Mouse (Mus musculus): ENCODE measurements around the gene P2ry6. TPM values are rescaled to one million over a fixed set of nuclear protein-coding genes. Genes with fewer than 3 reads are reported as not detected.

P2ry6 gene
- polyA plus RNA-seq, 1 experiment from 2014 or later, result 3.6 TPM

GRCm38 (mm10) chr7:100919809-100920107, 54.7 kb downstream of the P2ry6 start:
- 3% methylated on average over 2 of the region's 2 CpGs for WGBS
- Histone ChIP-seq H3K9ac (ENCODE audit: low read depth, low read length) (peak overlapping the region; percentile 23; the same call in 1 of the 2 replicates), H3K4me1 (ENCODE audit: control insufficient read depth, insufficient read depth, low read length) (peaks cover 79% of the 10 kb centered on the region), H3K36me3 (ENCODE audit: control insufficient read depth, insufficient read depth, low read length) (peaks cover 55% of the 10 kb centered on the region), H3K9me3 (ENCODE audit: control insufficient read depth, low read length) (no peaks in the 10 kb centered on the region), H3K4me2 (replicated peaks; ENCODE audit: low read depth, low read length) (peak overlapping the region; percentile 24), H3K27ac (ENCODE audit: low read depth, low read length) (peak overlapping the region; percentile 92), H3K4me3 (ENCODE audit: low read length) (peak overlapping the region; percentile 9; the same call in 1 of the 2 replicates), H3K27me3 (ENCODE audit: control insufficient read depth, insufficient read depth, low read length) (no peaks in the 10 kb centered on the region)
- peak; percentile 74 for ATAC-seq (ENCODE audit: low FRiP score, low TSS enrichment)

- peaks cover 73% of the 10 kb centered on the region for H3K4me1 ChIP-seq (ENCODE audit: control insufficient read depth, insufficient read depth, low read length)
- H3K9me3 ChIP-seq (ENCODE audit: control insufficient read depth, low read length), result no peaks in the 10 kb centered on the region
- no peak; the same call in 1 of the 2 replicates for ATAC-seq (ENCODE audit: low FRiP score, low TSS enrichment)
- peaks cover 58% of the 10 kb centered on the region for H3K36me3 ChIP-seq (ENCODE audit: control insufficient read depth, insufficient read depth, low read length)
- WGBS, result 23% methylated on average over 7 of the region's 7 CpGs
- H3K4me3 ChIP-seq (ENCODE audit: low read length), result no peak overlapping the region; the same call in 1 of the 2 replicates
- peak overlapping the region; percentile 92 for H3K27ac ChIP-seq (ENCODE audit: low read depth, low read length)
- no peaks in the 10 kb centered on the region for H3K27me3 ChIP-seq (ENCODE audit: control insufficient read depth, insufficient read depth, low read length)
- peak overlapping the region; percentile 23; the same call in 1 of the 2 replicates for H3K9ac ChIP-seq (ENCODE audit: low read depth, low read length)
- peak overlapping the region; percentile 24 for H3K4me2 ChIP-seq (replicated peaks; ENCODE audit: low read depth, low read length)
These were observed 55.2 kb downstream of the P2ry6 start for GRCm38 (mm10) chr7:100919006-100919808.

GRCm38 (mm10) chr7:100918176-100918575, 56.3 kb downstream of the P2ry6 start:
- Histone ChIP-seq H3K9me3 (ENCODE audit: control insufficient read depth, low read length) (no peaks in the 10 kb centered on the region), H3K4me2 (replicated peaks; ENCODE audit: low read depth, low read length) (peak overlapping the region; percentile 21; the same call in 1 of the 2 replicates), H3K4me3 (ENCODE audit: low read length) (peak overlapping the region; percentile 4; the same call in 1 of the 2 replicates), H3K9ac (ENCODE audit: low read depth, low read length) (peak overlapping the region; percentile 45; the same call in 1 of the 2 replicates), H3K36me3 (ENCODE audit: control insufficient read depth, insufficient read depth, low read length) (peaks cover 50% of the 10 kb centered on the region), H3K27ac (ENCODE audit: low read depth, low read length) (peak overlapping the region; percentile 92), H3K4me1 (ENCODE audit: control insufficient read depth, insufficient read depth, low read length) (peaks cover 72% of the 10 kb centered on the region), H3K27me3 (ENCODE audit: control insufficient read depth, insufficient read depth, low read length) (no peaks in the 10 kb centered on the region)
- 24% methylated on average over 9 of the region's 9 CpGs for WGBS
- no peak for ATAC-seq (ENCODE audit: low FRiP score, low TSS enrichment)

GRCm38 (mm10) chr7:100917751-100918150, 56.7 kb downstream of the P2ry6 start:
- Histone ChIP-seq H3K4me3 (ENCODE audit: low read length) (peak overlapping the region; percentile 4; the same call in 1 of the 2 replicates), H3K27me3 (ENCODE audit: control insufficient read depth, insufficient read depth, low read length) (no peaks in the 10 kb centered on the region), H3K4me2 (replicated peaks; ENCODE audit: low read depth, low read length) (peak overlapping the region; percentile 21; the same call in 1 of the 2 replicates), H3K27ac (ENCODE audit: low read depth, low read length) (peak overlapping the region; percentile 92), H3K4me1 (ENCODE audit: control insufficient read depth, insufficient read depth, low read length) (peaks cover 73% of the 10 kb centered on the region), H3K9ac (ENCODE audit: low read depth, low read length) (peak overlapping the region; percentile 45; the same call in 1 of the 2 replicates), H3K9me3 (ENCODE audit: control insufficient read depth, low read length) (no peaks in the 10 kb centered on the region), H3K36me3 (ENCODE audit: control insufficient read depth, insufficient read depth, low read length) (peaks cover 47% of the 10 kb centered on the region)
- no peak for ATAC-seq (ENCODE audit: low FRiP score, low TSS enrichment)
- WGBS, result 45% methylated on average over 6 of the region's 6 CpGs

- no peak for ATAC-seq (ENCODE audit: low FRiP score, low TSS enrichment)
- Histone ChIP-seq H3K4me3 (ENCODE audit: low read length) (no peak overlapping the region), H3K4me1 (ENCODE audit: control insufficient read depth, insufficient read depth, low read length) (peaks cover 78% of the 10 kb centered on the region), H3K4me2 (replicated peaks; ENCODE audit: low read depth, low read length) (no peak overlapping the region), H3K36me3 (ENCODE audit: control insufficient read depth, insufficient read depth, low read length) (peaks cover 35% of the 10 kb centered on the region), H3K27me3 (ENCODE audit: control insufficient read depth, insufficient read depth, low read length) (no peaks in the 10 kb centered on the region), H3K27ac (ENCODE audit: low read depth, low read length) (no peak overlapping the region), H3K9me3 (ENCODE audit: control insufficient read depth, low read length) (no peaks in the 10 kb centered on the region), H3K9ac (ENCODE audit: low read depth, low read length) (no peak overlapping the region)
- 70% methylated on average over 6 of the region's 6 CpGs for WGBS
These were observed 57.9 kb downstream of the P2ry6 start for GRCm38 (mm10) chr7:100916526-100916925.

- Histone ChIP-seq H3K27ac (ENCODE audit: low read depth, low read length) (no peak overlapping the region), H3K27me3 (ENCODE audit: control insufficient read depth, insufficient read depth, low read length) (no peaks in the 10 kb centered on the region), H3K4me1 (ENCODE audit: control insufficient read depth, insufficient read depth, low read length) (peaks cover 82% of the 10 kb centered on the region), H3K9me3 (ENCODE audit: control insufficient read depth, low read length) (no peaks in the 10 kb centered on the region), H3K9ac (ENCODE audit: low read depth, low read length) (no peak overlapping the region), H3K36me3 (ENCODE audit: control insufficient read depth, insufficient read depth, low read length) (peaks cover 27% of the 10 kb centered on the region), H3K4me3 (ENCODE audit: low read length) (no peak overlapping the region), H3K4me2 (replicated peaks; ENCODE audit: low read depth, low read length) (no peak overlapping the region)
- no peak for ATAC-seq (ENCODE audit: low FRiP score, low TSS enrichment)
- WGBS, result 87% methylated on average over 5 of the region's 5 CpGs
These were observed 59.2 kb downstream of the P2ry6 start for GRCm38 (mm10) chr7:100915204-100915603.

- H3K27me3 ChIP-seq (ENCODE audit: control insufficient read depth, insufficient read depth, low read length), result no peaks in the 10 kb centered on the region
- no peak overlapping the region for H3K4me3 ChIP-seq (ENCODE audit: low read length)
- H3K4me1 ChIP-seq (ENCODE audit: control insufficient read depth, insufficient read depth, low read length), result peaks cover 72% of the 10 kb centered on the region
- H3K27ac ChIP-seq (ENCODE audit: low read depth, low read length), result peak overlapping the region; percentile 59
- 37% methylated on average over 9 of the region's 9 CpGs for WGBS
- no peak overlapping the region for H3K9ac ChIP-seq (ENCODE audit: low read depth, low read length)
- ATAC-seq (ENCODE audit: low FRiP score, low TSS enrichment), result no peak
- H3K4me2 ChIP-seq (replicated peaks; ENCODE audit: low read depth, low read length), result no peak overlapping the region
- H3K9me3 ChIP-seq (ENCODE audit: control insufficient read depth, low read length), result no peaks in the 10 kb centered on the region
- H3K36me3 ChIP-seq (ENCODE audit: control insufficient read depth, insufficient read depth, low read length), result peaks cover 27% of the 10 kb centered on the region
These were observed 62.7 kb downstream of the P2ry6 start for GRCm38 (mm10) chr7:100911791-100912190.

- peaks cover 67% of the 10 kb centered on the region for H3K4me1 ChIP-seq (ENCODE audit: control insufficient read depth, insufficient read depth, low read length)
These were observed 63.1 kb downstream of the P2ry6 start for GRCm38 (mm10) chr7:100911246-100911770.

GRCm38 (mm10) chr7:100908567-100908966, 65.9 kb downstream of the P2ry6 start:
- Histone ChIP-seq H3K9ac (ENCODE audit: low read depth, low read length) (no peak overlapping the region), H3K36me3 (ENCODE audit: control insufficient read depth, insufficient read depth, low read length) (peaks cover 15% of the 10 kb centered on the region), H3K9me3 (ENCODE audit: control insufficient read depth, low read length) (no peaks in the 10 kb centered on the region), H3K4me1 (ENCODE audit: control insufficient read depth, insufficient read depth, low read length) (peaks cover 57% of the 10 kb centered on the region), H3K4me2 (replicated peaks; ENCODE audit: low read depth, low read length) (no peak overlapping the region), H3K27me3 (ENCODE audit: control insufficient read depth, insufficient read depth, low read length) (no peaks in the 10 kb centered on the region), H3K27ac (ENCODE audit: low read depth, low read length) (peak overlapping the region; percentile 75; the same call in 1 of the 2 replicates), H3K4me3 (ENCODE audit: low read length) (no peak overlapping the region)
- ATAC-seq (ENCODE audit: low FRiP score, low TSS enrichment), result no peak
- 38% methylated on average over 8 of the region's 8 CpGs for WGBS

More at GRCm38 (mm10) chr7:100911246-100911770, 63.1 kb downstream of the P2ry6 start:
- peak overlapping the region; percentile 59 for H3K27ac ChIP-seq (ENCODE audit: low read depth, low read length)
- H3K27me3 ChIP-seq (ENCODE audit: control insufficient read depth, insufficient read depth, low read length), result no peaks in the 10 kb centered on the region
- no peak overlapping the region for H3K4me3 ChIP-seq (ENCODE audit: low read length)
- peaks cover 22% of the 10 kb centered on the region for H3K36me3 ChIP-seq (ENCODE audit: control insufficient read depth, insufficient read depth, low read length)
- WGBS, result 5% methylated on average over 2 of the region's 2 CpGs
- H3K4me2 ChIP-seq (replicated peaks; ENCODE audit: low read depth, low read length), result 0 out of 2 replicates have a peak overlapping the region, but pooled peaks have one; percentile 9
- no peaks in the 10 kb centered on the region for H3K9me3 ChIP-seq (ENCODE audit: control insufficient read depth, low read length)
- peak; percentile 56; the same call in 1 of the 2 replicates for ATAC-seq (ENCODE audit: low FRiP score, low TSS enrichment)
- no peak overlapping the region for H3K9ac ChIP-seq (ENCODE audit: low read depth, low read length)

Data from kidney, embryonic 14.5 days (tissue).